Mouse (Mus musculus): Measurements from ENCODE around the gene Fanca.

The Fanca gene

DNA sequence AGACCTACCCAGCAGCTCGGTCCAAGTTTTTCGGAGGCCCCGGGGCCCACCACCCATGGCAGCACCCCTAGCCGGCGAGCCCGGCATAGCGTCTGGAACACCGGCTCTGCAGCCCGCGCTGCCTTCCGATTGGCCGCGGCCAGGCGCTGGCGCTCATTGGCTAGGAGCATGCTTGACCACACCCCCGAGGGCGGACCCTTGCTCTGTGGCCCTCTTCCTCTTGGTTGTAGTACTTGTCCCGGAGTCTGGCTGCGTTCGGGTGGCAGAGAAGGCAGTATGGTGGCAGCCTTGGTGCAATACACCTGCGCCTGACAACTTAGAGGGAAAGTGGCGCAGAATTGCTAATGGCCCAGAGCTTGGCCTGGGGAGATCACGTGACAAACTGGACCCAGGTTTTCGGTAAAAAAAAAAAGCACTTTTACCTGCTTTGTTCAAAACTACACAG, at the start of gene Fanca:
Gene Fanca (minus strand): TSS at position 110 of the 445 bp plus-strand sequence.
- peak; percentile 87 for DNase-seq

DNA sequence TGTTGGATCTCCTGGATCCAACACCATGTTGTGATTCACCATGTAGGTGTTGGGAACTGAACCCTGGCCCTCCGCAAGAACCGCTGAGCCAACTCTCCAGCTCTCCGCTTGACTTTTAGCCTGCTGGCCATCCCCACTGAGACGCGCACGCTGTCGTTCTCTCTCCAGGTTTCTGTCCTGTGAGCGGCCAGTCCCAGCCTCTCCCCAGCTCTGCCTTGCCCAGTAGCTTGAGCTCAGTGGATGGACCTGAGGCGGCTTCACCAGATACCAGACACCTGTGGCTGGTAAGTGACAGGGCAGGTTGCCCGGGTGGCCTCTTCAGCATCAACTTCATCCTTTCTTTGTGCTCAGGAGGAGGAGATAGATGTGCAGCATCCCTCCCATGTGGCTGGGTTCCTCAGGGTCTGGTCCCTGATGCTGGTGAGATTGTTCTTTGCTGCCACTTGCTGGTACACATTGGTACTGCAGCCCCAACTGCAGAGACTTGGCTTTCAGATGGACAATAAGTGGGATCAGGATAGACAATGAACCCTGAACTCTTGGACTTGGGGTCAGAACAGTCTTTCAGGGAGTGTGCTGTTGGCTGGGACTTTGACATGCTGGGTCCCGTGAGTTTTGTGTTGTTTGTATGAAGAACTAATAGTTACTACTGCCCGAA, 42.8 kb upstream of the Fanca start:
- DNase-seq = peak; percentile 87

- DNase-seq = no peak
Measured at GRCm38 (mm10) chr8:123353216-123353615, 34.8 kb upstream of the Fanca start.

DNA sequence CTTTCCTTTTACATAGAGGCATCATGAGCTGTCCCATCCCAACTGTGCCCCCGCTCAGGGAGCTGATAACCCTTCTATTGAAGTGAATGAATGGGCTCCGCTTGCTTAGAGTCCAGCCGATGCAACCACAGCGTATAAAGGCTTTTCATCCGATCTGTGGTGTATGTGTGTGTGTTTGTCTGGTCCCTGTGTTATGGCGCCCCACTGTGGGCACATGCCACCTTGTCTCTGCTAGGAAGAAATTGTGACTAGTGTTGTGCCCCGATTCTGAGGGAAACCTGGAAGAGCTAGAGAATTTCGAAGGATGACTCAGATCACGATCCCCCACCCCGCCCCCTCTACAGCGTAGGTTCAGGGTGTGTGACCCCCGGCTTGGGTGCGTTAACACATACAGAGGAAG, 34.4 kb upstream of the Fanca start:
- peak; percentile 69 for DNase-seq

GRCm38 (mm10) chr8:123352118-123352517, 33.7 kb upstream of the Fanca start:
- DNase-seq = no peak

GRCm38 (mm10) chr8:123349073-123349472, 30.7 kb upstream of the Fanca start:
- no peak for DNase-seq

- peak; percentile 75 for DNase-seq
Measured at GRCm38 (mm10) chr8:123348237-123348843, 30.0 kb upstream of the Fanca start.

DNA sequence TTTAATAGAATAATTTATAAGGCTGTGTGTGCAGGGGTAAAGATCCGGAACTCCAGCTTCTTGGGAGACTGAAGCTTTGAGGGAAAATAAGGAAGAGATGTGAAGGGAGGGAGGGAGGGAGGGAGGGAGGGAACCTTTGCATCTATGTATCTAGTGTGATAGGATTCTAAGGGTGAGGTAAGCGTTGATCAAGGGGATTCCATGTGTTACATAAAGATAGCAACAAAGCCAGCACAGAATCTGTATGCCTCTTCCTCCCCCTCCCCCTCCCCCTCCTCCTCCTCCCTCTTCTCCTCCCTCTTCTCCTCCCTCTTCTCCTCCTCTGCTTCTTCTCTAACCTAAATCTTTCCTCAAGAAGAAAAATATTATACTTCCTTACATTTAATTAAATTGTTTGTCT, 28.9 kb upstream of the Fanca start:
- DNase-seq = no peak

DNA sequence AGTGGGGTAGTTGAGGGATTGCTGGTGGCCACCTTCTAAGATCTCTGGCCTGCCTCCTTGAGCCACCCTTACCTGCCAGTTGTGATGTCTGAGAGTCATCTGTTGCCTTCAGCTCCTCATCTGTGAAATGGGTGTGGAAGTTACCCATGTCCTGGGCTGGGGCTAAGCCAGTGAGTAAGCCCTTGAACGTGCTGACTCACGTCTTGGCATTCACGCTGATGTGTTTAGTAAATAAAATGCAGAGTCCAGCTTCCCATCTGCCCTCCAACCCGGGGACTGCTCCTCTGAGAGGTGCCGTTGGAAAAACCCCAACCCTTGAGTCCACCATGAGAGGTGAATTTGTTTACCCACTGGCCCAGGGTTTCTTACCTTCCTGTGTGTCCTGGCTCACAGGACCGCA, 27.5 kb upstream of the Fanca start:
- DNase-seq = no peak

- DNase-seq = no peak
Measured at GRCm38 (mm10) chr8:123345135-123345534, 26.8 kb upstream of the Fanca start.

DNA sequence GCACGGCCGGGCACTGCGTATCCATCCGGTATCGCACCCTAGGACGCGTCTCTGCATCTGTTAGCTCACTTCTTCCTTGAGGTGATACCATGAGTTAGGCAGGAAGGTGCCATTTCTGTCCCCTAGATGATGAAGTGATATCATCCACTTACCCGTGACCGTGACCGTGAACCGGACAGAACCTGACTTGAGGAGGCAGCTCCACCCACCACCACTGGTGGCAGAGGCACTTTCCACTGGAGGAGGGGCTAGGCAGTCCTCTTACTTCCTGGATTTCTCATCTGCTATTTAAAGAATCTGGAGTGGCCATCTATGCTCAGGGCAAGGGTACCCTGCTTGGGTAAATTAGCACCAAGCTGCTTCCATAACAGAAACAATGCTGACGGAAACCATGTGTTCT, 25.0 kb upstream of the Fanca start:
- no peak for DNase-seq

GRCm38 (mm10) chr8:123342911-123343310, 24.5 kb upstream of the Fanca start:
- DNase-seq = no peak

DNA sequence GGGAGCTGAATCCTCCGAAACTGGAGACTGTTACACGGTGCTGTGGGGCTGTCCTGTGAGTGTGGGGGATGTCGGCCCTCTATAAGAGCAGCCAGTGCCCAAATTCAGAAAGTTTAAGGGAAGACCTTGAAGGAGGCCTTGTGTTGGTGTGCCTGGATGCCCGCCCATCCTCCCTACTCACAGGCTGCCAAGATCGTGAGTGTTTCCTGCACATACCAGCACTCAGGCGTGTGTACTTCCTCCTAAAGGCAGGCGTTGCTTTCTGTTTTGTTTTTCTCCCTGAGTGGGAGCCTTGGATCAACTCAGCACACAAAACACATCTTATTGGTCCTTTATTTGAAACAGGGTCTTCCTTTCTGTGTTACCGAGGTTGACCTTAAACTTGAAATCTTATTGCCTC, 23.9 kb upstream of the Fanca start:
- DNase-seq = no peak

DNA sequence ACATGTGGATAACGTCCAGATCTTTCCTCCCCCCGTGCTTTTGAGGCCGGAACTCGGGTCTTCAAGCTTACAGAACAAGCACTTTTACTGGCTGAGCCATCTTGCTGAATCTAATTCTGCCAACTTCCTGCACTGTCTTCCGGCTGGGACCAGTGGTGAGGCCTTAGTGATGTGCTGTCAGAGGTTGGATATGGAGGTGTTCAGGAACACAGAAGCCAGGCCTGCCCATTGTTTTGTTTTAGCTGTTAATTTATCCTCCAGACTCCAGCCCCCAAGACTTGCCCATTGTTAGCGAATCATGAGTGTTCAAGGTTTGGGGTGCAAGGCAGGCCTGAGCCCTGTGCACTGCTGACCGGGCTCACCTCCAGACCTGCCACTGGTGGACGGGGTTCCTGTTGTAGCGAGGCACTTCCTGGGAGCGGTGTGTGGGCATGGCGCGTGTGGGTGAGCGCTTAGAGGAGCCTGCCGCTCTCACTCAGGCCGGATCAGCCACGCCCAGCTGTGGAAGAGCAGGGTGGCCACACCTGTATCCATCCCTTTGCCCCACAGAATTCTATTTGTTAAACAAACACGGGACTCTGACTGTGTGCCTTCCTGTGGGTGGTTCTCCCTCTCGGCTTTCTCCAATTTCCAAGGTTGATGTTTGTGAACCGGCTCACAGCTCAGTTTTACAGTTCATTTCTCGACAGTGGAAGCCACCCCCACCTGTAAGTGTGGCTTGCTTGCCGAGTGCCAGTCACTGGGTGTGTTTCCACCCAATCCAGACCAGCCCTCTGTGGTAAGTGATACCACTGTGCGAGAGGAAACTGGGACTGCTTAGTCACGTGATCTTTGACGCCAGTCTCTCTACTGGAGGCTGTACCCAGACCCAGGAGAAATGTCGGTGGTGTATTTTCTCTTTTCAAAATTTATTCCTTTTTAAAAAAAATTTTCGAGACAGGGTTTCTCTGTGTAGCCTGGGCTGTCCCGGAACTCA, 23.0 kb upstream of the Fanca start:
- DNase-seq = no peak

DNA sequence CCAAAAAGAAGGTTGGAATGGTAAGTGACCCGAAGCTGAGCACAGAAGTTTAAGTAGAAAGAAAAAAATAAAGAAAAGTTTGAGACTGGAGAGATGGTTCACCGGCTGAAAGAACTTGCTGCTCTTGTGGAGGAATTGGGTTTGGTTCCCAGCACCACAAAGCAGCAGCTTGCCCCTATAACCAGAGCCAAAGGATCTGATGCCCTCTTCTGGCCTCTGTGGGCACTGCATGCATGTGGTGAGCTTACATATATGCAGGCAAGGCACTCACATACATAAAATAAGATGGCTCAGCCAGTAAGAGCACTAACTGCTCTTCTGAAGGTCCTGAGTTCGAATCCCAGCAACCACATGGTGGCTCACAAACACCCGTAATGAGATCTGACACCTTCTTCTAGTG, 21.7 kb upstream of the Fanca start:
- no peak for DNase-seq

DNA sequence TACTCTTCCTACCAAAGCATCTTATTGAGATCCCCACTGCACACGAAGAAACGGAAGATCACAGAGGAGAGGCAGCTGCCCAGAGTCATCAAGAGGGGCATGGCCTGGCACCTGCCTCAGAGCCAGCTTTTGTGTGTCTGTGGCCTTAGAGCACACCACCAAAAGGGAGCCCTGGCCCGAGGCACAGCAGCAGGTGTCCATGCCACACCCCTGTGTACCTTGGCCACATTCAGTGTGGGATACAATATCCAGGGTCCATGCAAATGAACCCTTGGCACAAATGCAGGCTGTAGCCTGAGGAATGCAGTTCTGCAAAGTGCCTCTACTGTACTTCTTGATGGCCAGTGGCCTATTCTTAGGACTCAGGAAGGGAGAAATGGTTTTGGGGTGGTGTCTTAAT, 19.1 kb upstream of the Fanca start:
- DNase-seq = no peak

DNA sequence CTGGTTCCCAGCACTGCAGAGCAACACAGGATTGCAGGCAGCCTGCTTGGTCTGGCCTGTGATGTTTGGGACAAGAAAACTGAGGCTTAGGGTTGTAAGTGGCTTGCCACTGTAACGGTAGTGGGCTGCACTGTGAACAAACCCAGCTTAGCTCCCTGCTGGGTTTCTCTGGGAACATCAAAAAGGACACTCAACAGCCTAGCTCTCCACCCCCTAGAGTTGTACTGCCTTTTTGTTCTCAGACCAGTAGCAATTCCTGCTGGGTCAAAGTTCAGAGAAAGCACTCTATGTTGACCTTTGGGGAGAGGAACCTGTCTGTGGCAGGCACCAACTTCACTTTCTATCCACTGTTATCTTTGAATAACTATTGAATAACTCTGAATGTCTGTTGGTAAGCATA, 16.1 kb upstream of the Fanca start:
- no peak for DNase-seq

- peak; percentile 41 for DNase-seq
Measured at GRCm38 (mm10) chr8:123333864-123334263, 15.5 kb upstream of the Fanca start.

DNA sequence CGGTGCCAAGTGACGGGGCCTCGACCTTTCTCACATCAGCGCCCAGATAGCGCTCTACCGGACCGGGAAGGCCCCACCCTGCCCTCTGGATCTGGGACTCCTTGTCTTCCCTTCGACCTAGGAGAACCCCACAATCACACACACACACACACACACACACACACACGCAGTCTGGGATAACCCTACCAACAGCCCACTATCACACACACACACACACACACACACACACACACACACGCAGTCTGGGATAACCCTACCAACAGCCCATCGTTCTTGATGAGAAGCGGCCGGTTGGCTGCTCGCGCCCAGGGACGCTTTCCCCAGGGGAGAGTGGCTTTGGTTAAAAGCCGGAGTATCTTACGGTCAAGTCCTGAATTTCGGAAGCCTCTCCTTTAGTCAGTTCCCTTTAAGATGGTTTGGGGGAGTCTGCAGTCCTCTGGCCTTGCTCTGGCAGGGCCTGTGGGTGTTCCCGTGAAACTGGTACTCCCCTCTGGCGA, 14.8 kb upstream of the Fanca start:
- DNase-seq = peak; percentile 44

DNA sequence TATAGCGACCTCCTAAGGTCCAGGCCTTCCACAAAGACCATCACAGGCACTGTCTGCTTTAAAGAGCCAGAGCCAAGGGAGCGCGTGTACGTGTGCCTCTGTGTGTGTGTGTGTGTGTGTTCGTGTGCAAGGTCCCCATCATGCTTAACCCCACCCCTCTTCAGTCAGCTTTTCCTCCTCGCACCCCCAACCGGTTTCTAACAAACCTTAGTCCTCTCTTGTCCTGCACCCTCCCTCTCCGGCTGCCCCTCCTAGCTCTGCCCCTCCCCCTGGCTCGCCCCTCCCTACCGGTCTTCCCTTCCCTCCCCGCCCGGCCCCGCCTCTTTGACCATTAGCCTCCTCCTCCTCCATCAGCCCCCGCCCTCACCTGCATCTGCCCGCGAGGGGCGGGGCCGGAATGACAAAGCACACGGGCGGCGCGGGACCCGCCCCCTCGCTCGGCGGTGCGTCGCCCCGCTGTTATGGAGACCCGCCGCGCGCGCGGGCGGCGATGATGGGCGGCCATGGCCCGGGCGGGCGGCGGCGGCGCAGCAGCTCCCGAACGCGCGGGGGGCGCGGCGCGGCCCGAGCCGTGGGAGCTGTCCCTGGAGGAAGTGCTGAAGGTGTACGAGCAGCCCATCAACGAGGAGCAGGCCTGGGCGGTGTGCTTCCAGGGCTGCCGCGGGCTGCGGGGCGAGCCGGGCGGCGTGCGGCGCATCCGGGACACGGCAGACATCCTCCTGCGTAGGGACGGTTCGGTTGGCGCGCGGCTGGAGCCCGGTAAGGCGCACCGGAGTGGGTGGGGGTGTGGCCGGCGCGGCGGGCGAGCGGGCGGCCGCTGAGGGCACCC, 14.1 kb upstream of the Fanca start, which contains the start of gene Spire2:
Gene Spire2 (plus strand): TSS at position 452 of the 829 bp plus-strand sequence.
- DNase-seq = peak; percentile 82

DNA sequence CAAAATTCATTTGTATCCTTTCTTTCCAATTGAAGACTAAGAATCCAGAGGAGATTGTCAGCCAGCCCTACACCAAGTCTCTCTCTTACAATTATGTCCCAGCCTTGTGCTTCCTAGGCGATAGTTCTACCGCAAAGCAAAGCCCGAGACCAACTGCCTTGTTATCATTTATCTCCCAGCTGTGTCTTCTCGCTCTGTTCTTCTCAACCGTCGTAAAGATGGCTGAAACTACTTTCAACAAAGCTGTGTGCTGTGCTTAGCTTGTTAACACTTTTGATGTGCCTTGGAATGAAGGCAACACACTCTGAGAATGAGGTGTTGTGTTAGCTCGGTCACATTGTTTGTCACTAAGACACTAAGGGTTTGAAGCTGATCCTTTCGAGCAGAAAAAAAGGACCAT, 13.4 kb upstream of the Fanca start:
- no peak for DNase-seq

DNA sequence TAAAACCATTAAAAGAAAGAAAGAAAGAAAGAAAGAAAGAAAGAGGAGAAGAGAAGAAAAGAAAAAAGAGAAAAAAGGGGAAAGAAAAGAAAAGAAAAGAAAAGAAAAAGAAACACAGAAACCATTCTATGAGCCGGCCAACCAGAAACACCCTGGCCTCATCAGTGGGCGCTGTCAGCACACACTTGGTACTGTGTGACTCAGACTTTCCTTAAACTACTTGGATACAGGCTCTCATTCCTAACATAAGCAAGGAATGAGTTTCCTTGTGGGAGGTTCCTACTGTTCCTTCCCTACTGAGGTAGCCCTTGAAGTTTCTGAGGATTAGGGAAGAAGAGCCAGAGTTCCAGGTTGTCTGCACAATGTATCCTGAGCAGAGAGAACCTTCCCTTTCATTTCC, 12.9 kb upstream of the Fanca start:
- DNase-seq = no peak
